Mouse (Mus musculus) left cerebral cortex, postnatal 14 days (tissue): ENCODE results near the gene Lypd8. TPM values are rescaled to one million over a fixed set of nuclear protein-coding genes. Genes with fewer than 3 reads are reported as not detected.

Experiments used
- DNase-seq, 2 experiments: peaks; one replicate each; pipeline ENCODE4 v3.0.0; 2021 to 2022; ENCODE audit warnings: low spot score in 2 of 2, mixed read lengths in 1 of 2
- intact Hi-C: fragments of 180-260 bp; cut with DNase I; formaldehyde crosslinking; loops from one replicate; pipeline ENCODE4 v1.15.1; 2025
- total RNA-seq, 2 experiments: library from RNA; stranded (reverse); gene quantifications; 2 replicates each; pipeline ENCODE4 v1.2.3; 2021

Gene Lypd8
- total RNA-seq, 2 experiments from 2014 or later = not detected

DNA sequence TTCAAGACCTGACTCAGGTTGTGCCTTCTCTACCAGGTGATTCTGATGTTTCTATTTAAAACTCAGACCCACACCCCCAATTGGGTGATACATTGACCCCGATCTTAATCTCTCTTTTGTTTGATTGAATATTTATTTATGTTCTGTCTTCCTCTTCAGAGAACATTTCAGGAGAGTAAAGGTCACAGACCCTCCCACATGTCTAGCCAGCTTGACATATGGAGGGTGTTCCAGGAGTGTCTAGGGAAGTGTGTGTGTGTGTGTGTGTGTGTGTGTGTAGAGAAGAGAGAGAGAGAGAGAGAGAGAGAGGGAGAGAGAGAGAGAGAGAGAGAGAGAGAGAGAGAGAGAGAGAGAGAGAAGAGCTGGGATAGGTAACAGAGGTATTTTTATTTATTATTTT, 1.2 kb upstream of the Lypd8 start:
- intact Hi-C loops = no loop called here
- DNase-seq = no peak

DNA sequence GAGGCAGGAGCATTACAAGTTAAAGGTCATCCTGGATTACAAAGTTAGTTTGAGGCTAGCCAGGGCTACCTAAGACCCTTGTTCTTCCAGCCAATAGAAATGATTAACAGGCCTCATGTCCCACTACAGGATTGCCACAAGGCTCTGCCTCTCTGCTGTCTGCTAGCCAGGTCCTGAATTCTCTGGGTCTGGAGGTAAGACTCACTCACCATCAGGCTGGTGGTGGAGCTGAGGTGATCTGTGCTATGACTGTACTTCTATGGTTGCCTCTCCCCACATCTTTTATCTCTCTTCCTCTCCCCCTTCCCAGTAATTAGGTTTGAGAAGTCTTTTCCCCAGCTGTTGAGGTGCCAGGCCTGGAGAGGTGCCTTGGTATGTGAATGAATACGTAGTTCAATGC, 673 bp downstream of the Lypd8 start:
- intact Hi-C loops = no loop called here
- DNase-seq = no peak

DNA sequence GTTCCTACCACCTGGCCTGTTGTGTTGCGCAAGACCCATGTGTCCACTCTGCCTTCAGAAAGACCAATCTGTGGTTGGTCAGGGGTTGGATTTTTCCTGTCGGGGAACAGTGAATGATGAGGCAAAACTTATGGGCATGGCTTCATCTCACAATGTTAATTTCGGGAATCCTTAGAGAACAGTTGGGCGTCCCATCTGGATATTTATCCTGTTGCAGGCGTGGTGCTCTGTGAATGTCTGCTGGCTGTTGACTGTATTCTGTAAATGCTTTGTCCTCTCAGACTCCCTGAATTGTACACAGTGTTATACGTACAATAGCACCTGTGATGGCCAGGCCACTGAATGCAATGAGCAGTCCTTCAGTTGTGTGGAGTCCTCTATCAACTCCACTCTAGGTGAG, 3.6 kb downstream of the Lypd8 start:
- DNase-seq = no peak
- intact Hi-C loops = no loop called here

DNA sequence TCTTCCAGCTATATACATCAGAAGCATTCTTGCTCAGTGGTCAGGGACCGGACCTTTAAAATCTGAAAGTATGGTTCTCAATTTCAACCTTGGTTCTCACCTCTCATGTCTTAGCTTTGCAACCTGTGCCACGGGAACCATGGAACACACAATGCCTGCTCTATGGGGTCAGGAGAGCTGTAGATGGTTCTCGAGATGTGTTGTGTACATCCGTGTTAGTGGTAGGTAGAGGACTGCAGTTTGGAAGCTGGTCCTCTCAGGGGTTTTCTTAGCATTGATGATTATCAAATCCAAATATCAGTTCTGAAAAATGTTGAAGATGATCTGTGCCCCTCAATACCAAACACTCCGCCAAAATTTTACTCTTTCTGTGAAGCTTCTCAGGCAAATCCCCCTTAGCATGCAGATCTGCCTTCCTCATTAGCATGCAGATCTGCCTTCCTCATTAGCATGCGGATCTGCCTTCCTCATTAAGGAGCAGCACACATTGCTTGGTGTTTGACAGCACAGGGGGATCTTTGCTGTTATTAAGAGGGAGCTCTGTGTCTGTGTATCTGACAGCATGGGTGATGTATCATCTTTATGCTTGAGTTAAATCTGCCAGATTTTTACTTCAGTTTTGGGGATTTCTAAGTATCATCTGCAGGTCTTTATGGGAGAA, 21.3 kb downstream of the Lypd8 start:
- no peak for DNase-seq
- intact Hi-C loops = loop anchor here (5.0 to 10.0 kb wide), 4 partner anchors 97 to 407 kb away; partner anchors contain the start of gene Olfr323

DNA sequence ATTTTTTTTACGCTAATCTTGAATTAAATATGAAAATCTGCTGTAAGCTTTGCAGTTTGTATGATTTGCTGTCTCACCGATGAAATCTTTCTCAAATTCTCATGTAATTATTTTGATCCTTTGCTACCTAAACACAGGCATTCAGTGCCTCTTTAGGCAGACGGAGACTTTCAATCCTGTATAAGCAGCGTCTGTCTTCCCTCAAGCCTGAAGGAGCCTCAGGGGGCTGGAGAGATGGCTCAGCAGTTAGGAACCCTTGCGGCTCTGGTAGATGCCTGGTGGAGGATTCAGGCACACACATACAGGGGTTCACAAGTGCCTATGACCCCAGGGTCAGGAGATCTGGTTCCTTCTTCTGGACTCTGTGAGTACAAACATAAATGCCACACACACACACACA, 21.8 kb downstream of the Lypd8 start:
- intact Hi-C loops = loop anchor here (5.0 to 10.0 kb wide), 3 partner anchors 97 to 234 kb away; partner anchors contain the start of gene Olfr323
- DNase-seq = no peak

DNA sequence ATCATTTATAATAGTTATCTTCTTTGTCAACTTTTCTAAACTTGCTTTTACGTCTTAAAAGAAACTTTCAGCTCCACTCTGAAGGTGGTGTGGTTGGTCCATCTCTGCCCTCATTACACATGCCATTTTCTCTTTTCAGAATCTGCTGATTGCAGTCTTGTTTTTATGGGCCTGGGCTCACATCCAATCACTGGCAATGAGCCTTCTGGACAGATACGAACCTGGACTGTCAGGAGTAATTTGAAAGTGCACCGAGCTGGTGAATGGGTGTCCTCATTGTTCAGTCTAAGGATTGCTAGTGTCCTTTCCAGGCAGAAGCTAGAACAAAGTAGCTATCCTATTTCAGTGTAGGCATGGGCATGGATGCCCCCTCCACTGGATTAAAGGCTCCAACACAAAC, 29.2 kb downstream of the Lypd8 start:
- intact Hi-C loops = loop anchor here (10.0 kb wide), 2 partner anchors 177 to 227 kb away; partner anchors contain the start of gene Olfr323
- DNase-seq = no peak

DNA sequence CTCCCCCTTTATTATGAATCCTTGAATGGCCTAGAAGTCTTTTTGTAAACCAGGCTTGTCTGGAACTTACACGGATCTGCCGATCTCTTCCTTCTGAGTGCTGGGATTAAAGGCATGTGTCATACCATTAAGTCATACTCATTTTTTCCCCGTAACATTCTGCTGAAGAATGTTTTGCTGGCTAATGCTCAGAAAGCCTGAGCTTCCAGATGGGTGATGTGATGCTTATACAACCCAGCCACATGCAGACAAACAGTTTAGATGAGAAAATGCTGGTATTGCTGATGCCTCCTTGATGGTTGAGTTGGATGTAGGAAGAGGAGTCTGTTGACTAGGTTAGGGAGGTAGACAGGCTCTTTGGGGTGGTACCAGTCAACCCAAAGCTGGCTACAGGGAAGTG, 39.5 kb downstream of the Lypd8 start:
- intact Hi-C loops = no loop called here
- DNase-seq = peak in 1 of 2 experiments; percentile 8

DNA sequence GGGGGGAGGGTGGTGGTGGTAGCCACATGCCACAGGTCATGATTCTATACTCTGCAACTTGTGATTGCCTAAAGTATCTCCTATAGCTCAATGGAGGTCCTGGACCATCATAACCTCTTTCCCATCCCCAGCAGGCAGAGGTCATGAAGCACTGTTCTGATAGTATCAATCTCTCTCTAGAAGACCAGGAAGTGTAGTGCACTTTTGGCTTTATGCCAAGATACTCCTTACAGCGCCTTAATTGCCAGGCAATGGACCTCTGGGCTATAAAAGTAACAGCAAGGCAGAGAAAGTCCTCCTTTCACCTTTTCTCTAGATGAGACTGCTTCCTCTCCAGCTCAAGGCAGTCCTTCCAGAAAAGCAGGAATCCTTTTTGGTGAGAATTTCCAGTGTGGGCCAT, 42.0 kb downstream of the Lypd8 start, which contains the start of gene 1810065E05Rik:
Gene 1810065E05Rik, plus strand, starts transcription at position 297 of the 400 bp plus-strand sequence.
- intact Hi-C loops = no loop called here
- no peak for DNase-seq

DNA sequence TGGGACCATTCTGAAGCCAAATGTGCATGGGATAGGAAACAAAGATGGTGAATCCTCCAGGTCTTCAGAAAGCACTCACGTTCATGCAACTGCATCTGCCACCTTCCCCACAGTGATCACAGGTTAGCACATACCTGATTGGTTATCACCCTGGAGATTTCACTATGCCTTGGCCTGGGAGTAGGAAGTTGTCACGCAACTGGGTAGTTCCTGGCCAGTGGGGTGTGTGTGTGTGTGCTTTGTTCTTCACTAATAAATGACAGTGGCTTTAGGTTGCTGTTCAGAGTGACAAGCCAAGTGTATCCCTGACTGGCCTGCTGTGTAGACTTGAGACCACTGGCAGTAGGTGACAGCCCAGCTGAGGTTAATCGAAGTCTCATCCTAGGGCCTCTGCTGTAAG, 53.4 kb downstream of the Lypd8 start, which contains the start of gene Gm12253:
Gene Gm12253, plus strand, starts transcription at position 301 of the 400 bp plus-strand sequence.
- no peak for DNase-seq
- intact Hi-C loops = no loop called here

DNA sequence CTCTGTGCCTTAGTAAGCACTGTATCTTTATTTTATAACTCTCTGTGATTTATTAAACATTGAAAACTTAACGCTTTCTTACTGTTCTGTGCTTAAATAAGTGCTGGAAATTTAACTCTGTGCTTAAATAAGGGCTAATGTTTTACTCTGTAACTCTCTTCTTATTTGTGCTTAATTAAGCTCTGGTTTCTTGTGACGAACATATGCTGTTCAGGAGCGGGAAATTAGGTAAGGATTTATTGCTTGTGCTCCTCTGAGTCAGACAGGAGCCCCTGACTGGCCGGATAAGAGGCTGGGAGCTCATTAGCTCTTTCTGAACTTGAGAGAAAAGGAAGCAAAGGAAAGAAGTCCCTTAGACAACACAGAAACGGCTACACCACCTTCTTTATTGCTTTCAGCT, 59.0 kb downstream of the Lypd8 start:
- intact Hi-C loops = no loop called here

More for the DNA sequence above, 59.0 kb downstream of the Lypd8 start:
- DNase-seq = no peak

Other genes with a start within 250 kb of the Lypd8 start
- gene Gemin5, start 210.5 kb upstream of the Lypd8 start, total RNA-seq = 10 to 100 TPM; 16.0 to 18.0 TPM
- gene Mrpl22, start 207.4 kb upstream of the Lypd8 start, total RNA-seq = 10 to 100 TPM; 30.8 to 33.4 TPM
- gene Igtp, start 179.5 kb upstream of the Lypd8 start, total RNA-seq = 1 to 10 TPM; 2.1 TPM
- gene Irgm2, start 179.4 kb upstream of the Lypd8 start, total RNA-seq = 1 to 10 TPM; 1.6 to 1.7 TPM
- not detected for gene 4930438A08Rik, start 104.2 kb upstream of the Lypd8 start, total RNA-seq
- 10 to 100 TPM; 20.0 to 21.3 TPM for gene Zfp692, start 72.0 kb upstream of the Lypd8 start, total RNA-seq
- gene Zfp672, start 48.7 kb upstream of the Lypd8 start, total RNA-seq = 10 to 100 TPM; 48.6 to 52.7 TPM
- gene Sh3bp5l, start 48.3 kb upstream of the Lypd8 start, total RNA-seq = 10 to 100 TPM; 54.1 to 59.7 TPM
- not detected for gene 1810065E05Rik, start 42.1 kb downstream of the Lypd8 start, total RNA-seq
- not detected for gene Gm12253, start 53.5 kb downstream of the Lypd8 start, total RNA-seq
- gene Lypd9, start 73.9 kb downstream of the Lypd8 start, total RNA-seq = not detected
- gene Olfr30, start 83.2 kb downstream of the Lypd8 start, total RNA-seq = not detected
- not detected for gene Olfr332, start 113.5 kb downstream of the Lypd8 start, total RNA-seq
- not detected for gene Olfr331, start 123.5 kb downstream of the Lypd8 start, total RNA-seq
- gene Olfr330, start 155.8 kb downstream of the Lypd8 start, total RNA-seq = not detected
- not detected for gene Olfr329-ps, start 167.4 kb downstream of the Lypd8 start, total RNA-seq
- under 1 TPM; 0.11 TPM for gene Olfr328, start 176.6 kb downstream of the Lypd8 start, total RNA-seq
- gene Olfr224, start 191.5 kb downstream of the Lypd8 start, total RNA-seq = not detected
- gene Olfr325, start 198.7 kb downstream of the Lypd8 start, total RNA-seq = not detected
- gene Olfr324, start 216.1 kb downstream of the Lypd8 start, total RNA-seq = not detected
- under 1 TPM in 1 of 2 experiments, not detected in 1; 0.42 TPM for gene 2210407C18Rik, start 237.0 kb downstream of the Lypd8 start, total RNA-seq